Comparison of ENCODE assay signal across 16 mouse cellular contexts in genomic region chr13:72298264-72298870, GRCm38 (mm10).
DNase-seq lines count a peak whose midpoint lies in the region; ATAC-seq lines count a peak whose summit lies in the region.
"Had no signal": no experiment of that assay in that cellular context is flagged by ENCODE, and none has a peak within 500 bp of the region (broad histone marks: within the 10 kb centered on the region; RNA-seq: fewer than 3 reads in every experiment).

No protein-coding gene starts in this region.

- no peak overlapping the region for H3K4me3 ChIP-seq in forebrain, embryonic 13.5 days
- H3K4me3 ChIP-seq in forebrain, embryonic 10.5 days = no peak overlapping the region
- H3K4me3 ChIP-seq in hindbrain, embryonic 12.5 days = no peak overlapping the region
- H3K4me3 ChIP-seq in midbrain, embryonic 12.5 days = no peak overlapping the region
- H3K4me3 ChIP-seq in neural tube, embryonic 15.5 days (replicated peaks) = no peak overlapping the region
- H3K4me3 ChIP-seq in kidney, embryonic 16.5 days (ENCODE audit: low read length) = no peak overlapping the region
- H3K4me3 ChIP-seq: heart, adult 2 months; liver, embryonic 12.5 days had no signal

- no peak for DNase-seq in forebrain, embryonic 10.5 days (ENCODE audit: extremely low spot score, low spot score)
- no peak for DNase-seq in layer of hippocampus, adult 18-20 months (ENCODE audit: low spot score in 2 of 2)
- DNase-seq: cerebellum, adult 11 months; cerebellum, postnatal 36 days; heart, adult 2 months; layer of hippocampus, adult 9-11 months; right cerebral cortex, postnatal 4 days had no signal

- no peak overlapping the region for H3K9ac ChIP-seq in forebrain, embryonic 13.5 days
- H3K9ac ChIP-seq in hindbrain, embryonic 12.5 days = no peak overlapping the region
- no peak overlapping the region for H3K9ac ChIP-seq in midbrain, embryonic 12.5 days (replicated peaks)
- H3K9ac ChIP-seq in neural tube, embryonic 15.5 days (replicated peaks) = no peak overlapping the region
- H3K9ac ChIP-seq in kidney, embryonic 16.5 days (replicated peaks; ENCODE audit: low read length) = no peak overlapping the region
- H3K9ac ChIP-seq: liver, embryonic 12.5 days had no signal

- H3K9me3 ChIP-seq in forebrain, embryonic 13.5 days (replicated peaks) = no peaks in the 10 kb centered on the region
- H3K9me3 ChIP-seq in forebrain, embryonic 10.5 days = no peaks in the 10 kb centered on the region
- H3K9me3 ChIP-seq in hindbrain, embryonic 12.5 days (replicated peaks) = no peaks in the 10 kb centered on the region
- H3K9me3 ChIP-seq in midbrain, embryonic 12.5 days = no peaks in the 10 kb centered on the region
- no peaks in the 10 kb centered on the region for H3K9me3 ChIP-seq in neural tube, embryonic 15.5 days (replicated peaks)
- no peaks in the 10 kb centered on the region for H3K9me3 ChIP-seq in kidney, embryonic 16.5 days (ENCODE audit: low read length)
- H3K9me3 ChIP-seq: liver, embryonic 12.5 days had no signal

- H3K4me1 ChIP-seq in forebrain, embryonic 13.5 days = peaks cover 50% of the 10 kb centered on the region
- H3K4me1 ChIP-seq in forebrain, embryonic 10.5 days = peaks cover 71% of the 10 kb centered on the region
- H3K4me1 ChIP-seq in hindbrain, embryonic 12.5 days = peaks cover 59% of the 10 kb centered on the region
- H3K4me1 ChIP-seq in midbrain, embryonic 12.5 days = peaks cover 51% of the 10 kb centered on the region
- H3K4me1 ChIP-seq in neural tube, embryonic 15.5 days = peaks cover 39% of the 10 kb centered on the region
- no peaks in the 10 kb centered on the region for H3K4me1 ChIP-seq in kidney, embryonic 16.5 days (ENCODE audit: insufficient read depth, low read length)
- H3K4me1 ChIP-seq: liver, embryonic 12.5 days had no signal

- H3K4me2 ChIP-seq in forebrain, embryonic 13.5 days = no peak overlapping the region
- peak overlapping the region; percentile 30 for H3K4me2 ChIP-seq in hindbrain, embryonic 12.5 days (replicated peaks)
- H3K4me2 ChIP-seq in midbrain, embryonic 12.5 days (replicated peaks) = peak overlapping the region; percentile 38
- H3K4me2 ChIP-seq in neural tube, embryonic 15.5 days = no peak overlapping the region
- H3K4me2 ChIP-seq in kidney, embryonic 16.5 days (replicated peaks; ENCODE audit: low read depth, low read length) = no peak overlapping the region
- H3K4me2 ChIP-seq: liver, embryonic 12.5 days had no signal

- no peaks in the 10 kb centered on the region for H3K36me3 ChIP-seq in forebrain, embryonic 13.5 days (ENCODE audit: poor library complexity, severe bottlenecking)
- no peaks in the 10 kb centered on the region for H3K36me3 ChIP-seq in forebrain, embryonic 10.5 days (replicated peaks)
- H3K36me3 ChIP-seq in hindbrain, embryonic 12.5 days = no peaks in the 10 kb centered on the region
- H3K36me3 ChIP-seq in midbrain, embryonic 12.5 days = no peaks in the 10 kb centered on the region
- H3K36me3 ChIP-seq in neural tube, embryonic 15.5 days = no peaks in the 10 kb centered on the region
- no peaks in the 10 kb centered on the region for H3K36me3 ChIP-seq in kidney, embryonic 16.5 days (ENCODE audit: insufficient read depth, low read length)
- H3K36me3 ChIP-seq: liver, embryonic 12.5 days had no signal

- no peak overlapping the region for H3K27ac ChIP-seq in forebrain, embryonic 13.5 days
- H3K27ac ChIP-seq in forebrain, embryonic 10.5 days = no peak overlapping the region
- 0 out of 2 replicates have a peak overlapping the region, but pooled peaks have one; percentile 23 for H3K27ac ChIP-seq in hindbrain, embryonic 12.5 days
- H3K27ac ChIP-seq in midbrain, embryonic 12.5 days (replicated peaks) = peak overlapping the region; percentile 49; the same call in 1 of the 2 replicates
- H3K27ac ChIP-seq in neural tube, embryonic 15.5 days (replicated peaks) = no peak overlapping the region
- no peak overlapping the region for H3K27ac ChIP-seq in kidney, embryonic 16.5 days (ENCODE audit: low read length)
- H3K27ac ChIP-seq: heart, adult 2 months; kidney, postnatal 0 days; liver, embryonic 12.5 days had no signal

- peaks cover 92% of the 10 kb centered on the region for H3K27me3 ChIP-seq in forebrain, embryonic 13.5 days
- H3K27me3 ChIP-seq in forebrain, embryonic 10.5 days (ENCODE audit: poor library complexity, severe bottlenecking) = peaks cover 100% of the 10 kb centered on the region
- peaks cover 48% of the 10 kb centered on the region for H3K27me3 ChIP-seq in hindbrain, embryonic 12.5 days
- peaks cover 74% of the 10 kb centered on the region for H3K27me3 ChIP-seq in midbrain, embryonic 12.5 days
- H3K27me3 ChIP-seq in neural tube, embryonic 15.5 days (replicated peaks) = peaks cover 65% of the 10 kb centered on the region
- H3K27me3 ChIP-seq in kidney, embryonic 16.5 days (ENCODE audit: insufficient read depth, low read length) = peaks cover 36% of the 10 kb centered on the region
- H3K27me3 ChIP-seq: liver, embryonic 12.5 days had no signal

- 4% methylated on average over 13 of the region's 13 CpGs for WGBS in forebrain, embryonic 13.5 days
- WGBS in forebrain, embryonic 10.5 days = 31% methylated on average over 13 of the region's 13 CpGs
- 19% methylated on average over 13 of the region's 13 CpGs for WGBS in hindbrain, embryonic 12.5 days
- 7% methylated on average over 13 of the region's 13 CpGs for WGBS in midbrain, embryonic 12.5 days
- 7% methylated on average over 13 of the region's 13 CpGs for WGBS in neural tube, embryonic 15.5 days
- WGBS in kidney, embryonic 16.5 days = 70% methylated on average over 13 of the region's 13 CpGs

- peak; percentile 62; the same call in 1 of the 2 replicates for ATAC-seq in forebrain, embryonic 13.5 days
- peak; percentile 79 for ATAC-seq in hindbrain, embryonic 12.5 days (ENCODE audit: low FRiP score)
- ATAC-seq in midbrain, embryonic 12.5 days (ENCODE audit: low FRiP score, low read depth) = peak; percentile 84
- peak; percentile 67; the same call in 1 of the 2 replicates for ATAC-seq in neural tube, embryonic 15.5 days (ENCODE audit: low FRiP score)
- ATAC-seq in kidney, embryonic 16.5 days (ENCODE audit: low FRiP score, low TSS enrichment) = no peak
- ATAC-seq in monocyte, adult 5-6 weeks (replicated peaks; ENCODE audit: insufficient number of reproducible peaks, low FRiP score, low TSS enrichment, poor library complexity, severe bottlenecking) = no peak
- ATAC-seq: liver, embryonic 12.5 days; lung, postnatal 0 days had no signal

Comparison
In these comparisons a context has a peak if more than half of its experiments do, and no peak if none do; other contexts are left out.
1. ATAC-seq: peak in forebrain, embryonic 13.5 days (single experiment), hindbrain, embryonic 12.5 days (single experiment), midbrain, embryonic 12.5 days (single experiment) and neural tube, embryonic 15.5 days (single experiment); none in kidney, embryonic 16.5 days (single experiment) and monocyte, adult 5-6 weeks (single experiment).
2. H3K27ac ChIP-seq: peak in hindbrain, embryonic 12.5 days (single experiment) and midbrain, embryonic 12.5 days (single experiment); none in forebrain, embryonic 13.5 days (single experiment), forebrain, embryonic 10.5 days (single experiment), neural tube, embryonic 15.5 days (single experiment) and kidney, embryonic 16.5 days (single experiment).
3. H3K4me2 ChIP-seq: peak in hindbrain, embryonic 12.5 days (single experiment) and midbrain, embryonic 12.5 days (single experiment); none in forebrain, embryonic 13.5 days (single experiment), neural tube, embryonic 15.5 days (single experiment) and kidney, embryonic 16.5 days (single experiment).